Mouse (Mus musculus) ES-E14 (cell line): ENCODE results near the gene Calr3. TPM values are rescaled to one million over a fixed set of nuclear protein-coding genes. Genes with fewer than 3 reads are reported as not detected.
A peak's percentile ranks its signal among the peaks of the same experiment; 100 is the strongest.

Experiments
- DNase-seq: peaks from one replicate; pipeline ENCODE4 v3.0.0-alpha.2; 2013; ENCODE audit warnings: low read depth, low spot score
- H3K27ac ChIP-seq: 2 replicates; pipeline ENCODE4 v1.5.1; 2012; ENCODE audit warnings: low read depth, mild to moderate bottlenecking, low read length, moderate library complexity, mixed read lengths; ENCODE audit not compliant: poor library complexity, insufficient read depth, severe bottlenecking
- H3K36me3 ChIP-seq: 2 replicates; pipeline ENCODE4 v1.6.1; 2012; ENCODE audit warnings: mild to moderate bottlenecking, low read length, moderate library complexity, mixed read lengths; ENCODE audit not compliant: control insufficient read depth, poor library complexity, insufficient read depth, severe bottlenecking
- H3K4me1 ChIP-seq, 2 experiments: fragments of 150-350 bp in 1 of 2; sonication (generic) in 1 of 2; 2 replicates each; pipeline ENCODE4 v1.6.1; 2012; ENCODE audit warnings: low read length in 2 of 2, mild to moderate bottlenecking in 1 of 2, mixed read lengths in 1 of 2; ENCODE audit not compliant: control insufficient read depth in 2 of 2, insufficient read depth in 2 of 2, poor library complexity in 1 of 2
- H3K4me3 ChIP-seq, 2 experiments: fragments of 150-350 bp in 1 of 2; sonication (generic) in 1 of 2; 2 replicates each; pipeline ENCODE4 v1.5.1; 2012; ENCODE audit warnings: low read length in 2 of 2, low read depth in 1 of 2, mild to moderate bottlenecking in 1 of 2, mixed read lengths in 1 of 2; ENCODE audit not compliant: insufficient read depth in 1 of 2, poor library complexity in 1 of 2, severe bottlenecking in 1 of 2
- H3K9ac ChIP-seq: 2 replicates; pipeline ENCODE4 v1.6.1; 2012; ENCODE audit warnings: low read depth, mild to moderate bottlenecking, low read length, mixed read lengths; ENCODE audit not compliant: poor library complexity, insufficient read depth, severe bottlenecking
- H3K9me3 ChIP-seq: fragments of 150-350 bp; sonication (generic); 2 replicates; pipeline ENCODE4 v1.6.1; 2012; ENCODE audit warnings: low read depth, mild to moderate bottlenecking, low read length; ENCODE audit not compliant: control insufficient read depth, insufficient read depth
- CHD2 ChIP-seq: IDR thresholded peaks from 2 replicates; pipeline ENCODE4 v1.6.1; 2014; ENCODE audit warnings: mild to moderate bottlenecking, low read depth, low read length, inconsistent platforms
- HCFC1 ChIP-seq: IDR thresholded peaks from 2 replicates; pipeline ENCODE4 v1.6.1; 2012; ENCODE audit warnings: low read length, inconsistent platforms, borderline replicate concordance; ENCODE audit not compliant: insufficient read depth
- MAFK ChIP-seq: IDR thresholded peaks from 2 replicates; pipeline ENCODE4 v1.6.1; 2014; ENCODE audit warnings: mild to moderate bottlenecking, low read depth, low read length, inconsistent platforms; ENCODE audit not compliant: insufficient read depth
- ZC3H11A ChIP-seq: IDR thresholded peaks from 2 replicates; pipeline ENCODE4 v1.6.1; 2012; ENCODE audit warnings: low read depth, mild to moderate bottlenecking, inconsistent platforms, low read length, borderline replicate concordance
- ZNF384 ChIP-seq: IDR thresholded peaks from 2 replicates; pipeline ENCODE4 v1.6.1; 2012; ENCODE audit warnings: low read depth, low read length, inconsistent platforms
- in situ Hi-C, 2 experiments: fragments of 600-800 bp; cut with MboI; formaldehyde crosslinking; loops; one replicate each; pipeline ENCODE4 v1.15.1; 2025; ENCODE audit warnings: low sequenced_read_pairs in 2 of 2, inconsistent platforms in 1 of 2; ENCODE audit not compliant: unreplicated experiment in 2 of 2
- total RNA-seq: library from RNA; depleted of rRNA; stranded (reverse); fragments of 300-350 nt; gene quantifications from 2 replicates; pipeline ENCODE4 v1.2.3, GENCODE M21; 2012

Gene Calr3
- total RNA-seq, 1 experiment, result 3.2 TPM

- H3K27ac ChIP-seq, result no peak overlapping the region
- DNase-seq, result no peak
- in situ Hi-C loops, result no loop called here
- H3K4me1 ChIP-seq, result peaks cover 2 to 4% of the 10 kb centered on the region in 2 experiments; a peak in 2 of 4 replicates
- H3K36me3 ChIP-seq, result peaks cover 3% of the 10 kb centered on the region; the same call in 1 of the 2 replicates
- no peaks in the 10 kb centered on the region for H3K9me3 ChIP-seq
- H3K9ac ChIP-seq, result no peak overlapping the region
- no peak overlapping the region for H3K4me3 ChIP-seq
- TF ChIP-seq ZNF384 (no peak), HCFC1 (no peak), ZC3H11A (no peak), MAFK (no peak), CHD2 (no peak)
Observed at GRCm38 (mm10) chr8:72422926-72423325, 20.7 kb downstream of the Calr3 start.

GRCm38 (mm10) chr8:72421362-72422335 is 22.0 kb downstream of the Calr3 start, which contains the start of gene Eps15l1:
Eps15l1 (minus strand) TSS chr8:72421460.
- Histone ChIP-seq H3K27ac (peak within 1 kb of the TSS; percentile 75), H3K36me3 (peaks cover 3% of the 10 kb centered on the region; the same call in 1 of the 2 replicates), H3K4me1 (peaks cover 2 to 12% of the 10 kb centered on the region in 2 experiments; a peak in 2 of 4 replicates), H3K9ac (peak within 1 kb of the TSS; percentile 94), H3K9me3 (no peaks in the 10 kb centered on the region), H3K4me3 (peak within 1 kb of the TSS; percentile 93 to 94)
- peak; percentile 99 for DNase-seq
- in situ Hi-C loops, result no loop called here
- TF ChIP-seq CHD2 (no peak), HCFC1 (peak; percentile 72)

DNA sequence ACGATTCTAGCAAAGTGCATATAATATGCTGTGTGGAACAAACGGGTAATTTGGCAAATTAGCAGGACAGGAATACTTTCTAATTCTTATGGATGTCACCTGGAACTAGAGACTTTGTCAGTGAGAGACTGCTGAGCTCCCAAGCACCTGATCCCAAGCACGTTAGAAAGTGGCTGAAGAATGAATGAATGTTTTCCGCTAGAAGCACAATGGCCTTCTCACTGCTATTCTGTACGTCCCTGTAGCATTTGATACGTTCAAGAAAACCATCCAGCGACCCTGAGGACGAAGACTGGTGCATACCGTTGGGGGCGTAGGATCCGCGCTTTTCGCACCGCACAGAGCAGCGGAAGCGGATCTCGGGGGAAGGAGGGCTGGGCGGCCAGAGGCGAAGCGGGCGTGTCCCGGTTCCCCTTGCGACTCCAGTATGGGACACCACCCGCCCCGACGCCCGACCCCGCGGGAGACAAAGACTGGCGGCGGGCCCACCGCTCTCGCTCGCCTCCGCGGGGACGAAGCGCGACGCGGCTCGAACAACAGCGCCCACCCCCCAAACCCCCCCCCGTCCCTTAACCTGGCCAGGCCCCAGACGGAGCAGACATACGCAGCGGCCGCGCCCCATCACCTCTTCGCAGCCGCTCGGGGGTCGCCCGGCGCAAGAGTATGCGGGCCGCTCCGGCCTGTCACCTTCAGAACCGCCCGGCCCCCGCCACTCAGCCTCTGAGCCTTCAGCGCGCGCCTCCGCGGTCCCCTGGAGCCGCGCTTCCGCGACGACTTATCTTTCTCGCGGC is 22.9 kb downstream of the Calr3 start:
- no peaks in the 10 kb centered on the region for H3K9me3 ChIP-seq
- peak overlapping the region; percentile 94 for H3K9ac ChIP-seq
- no peak for DNase-seq
- no peak for TF ChIP-seq ZC3H11A
- no peak for TF ChIP-seq CHD2
- TF ChIP-seq HCFC1, result no peak
- no peak for TF ChIP-seq MAFK
- no peak for TF ChIP-seq ZNF384
- peak overlapping the region; percentile 75 for H3K27ac ChIP-seq
- H3K36me3 ChIP-seq, result peaks cover 3% of the 10 kb centered on the region; the same call in 1 of the 2 replicates
- H3K4me1 ChIP-seq, result peaks cover 2 to 17% of the 10 kb centered on the region in 2 experiments; a peak in 2 of 4 replicates
- H3K4me3 ChIP-seq, result peak overlapping the region; percentile 93 to 94
- in situ Hi-C loops, result no loop called here

DNA sequence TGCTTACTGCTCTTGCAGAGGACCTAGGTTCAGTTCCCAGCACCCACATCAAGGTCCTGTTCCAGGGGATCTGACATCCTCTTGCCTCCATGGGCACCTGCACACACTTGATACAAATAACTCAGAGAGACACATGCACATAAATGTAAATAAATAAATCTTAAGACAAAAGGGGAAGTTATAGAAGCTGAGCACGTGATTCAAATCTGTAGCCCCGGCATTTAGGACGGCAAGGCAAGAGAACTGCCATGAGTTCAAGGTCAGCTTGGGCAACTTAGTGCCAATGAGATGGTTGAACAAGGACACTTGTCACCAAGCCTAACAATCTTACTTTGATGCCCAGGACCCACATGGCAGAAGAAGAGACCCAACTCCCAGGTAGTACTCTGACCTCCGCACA is 25.6 kb downstream of the Calr3 start:
- no peak for DNase-seq
- no peak overlapping the region for H3K9ac ChIP-seq
- no peaks in the 10 kb centered on the region for H3K9me3 ChIP-seq
- in situ Hi-C loops, result no loop called here
- TF ChIP-seq MAFK (no peak), ZC3H11A (no peak), CHD2 (no peak), HCFC1 (no peak), ZNF384 (no peak)
- H3K27ac ChIP-seq, result no peak overlapping the region
- H3K4me3 ChIP-seq, result no peak overlapping the region
- H3K4me1 ChIP-seq, result peaks cover 4 to 26% of the 10 kb centered on the region in 2 experiments; a peak in 2 of 4 replicates
- peaks cover 3% of the 10 kb centered on the region; the same call in 1 of the 2 replicates for H3K36me3 ChIP-seq
